Mouse (Mus musculus) lung, embryonic 16.5 days (tissue): ENCODE data around the gene Sun2. TPM values are rescaled to one million over a fixed set of nuclear protein-coding genes. Genes with fewer than 3 reads are reported as not detected.

Experiments used
- ATAC-seq: fragments of 200-750 bp; cut with Nextera tagmentation; 2 replicates; pipeline ENCODE4 v1.8.0; 2017; ENCODE audit warnings: low read depth, mild to moderate bottlenecking, moderate library complexity
- H3K27ac ChIP-seq: fragments of 300-500 bp; sonication (generic); 2 replicates; pipeline ENCODE4 v1.5.1; 2014; ENCODE audit warnings: mild to moderate bottlenecking, control low read depth, low read length
- H3K27me3 ChIP-seq: fragments of 300-500 bp; sonication (generic); 2 replicates; pipeline ENCODE4 v1.6.1; 2014; ENCODE audit warnings: low read depth, low read length, mixed read lengths; ENCODE audit not compliant: control insufficient read depth, insufficient read depth
- H3K36me3 ChIP-seq: fragments of 300-500 bp; sonication (generic); 2 replicates; pipeline ENCODE4 v1.6.1; 2014; ENCODE audit warnings: low read length; ENCODE audit not compliant: control insufficient read depth, insufficient read depth
- H3K4me1 ChIP-seq: fragments of 300-500 bp; sonication (generic); replicated peaks from 2 replicates; pipeline ENCODE4 v1.6.1; 2014; ENCODE audit warnings: low read length, mixed read lengths; ENCODE audit not compliant: control insufficient read depth, insufficient read depth
- H3K4me2 ChIP-seq: fragments of 300-500 bp; sonication (generic); 2 replicates; pipeline ENCODE4 v1.6.1; 2014; ENCODE audit warnings: low read depth, low read length, control low read depth
- H3K4me3 ChIP-seq: fragments of 300-500 bp; sonication (generic); 2 replicates; pipeline ENCODE4 v1.5.1; 2014; ENCODE audit warnings: mild to moderate bottlenecking, low read length, control low read depth
- H3K9ac ChIP-seq: fragments of 300-500 bp; sonication (generic); 2 replicates; pipeline ENCODE4 v1.6.1; 2014; ENCODE audit warnings: low read length, control low read depth
- H3K9me3 ChIP-seq: fragments of 300-500 bp; sonication (generic); 2 replicates; pipeline ENCODE4 v1.6.1; 2016; ENCODE audit warnings: low read length; ENCODE audit not compliant: control insufficient read depth
- WGBS: fragments of 180-500 bp; shearing (Covaris S2); extraction: QIAGEN DNeasy Blood & Tissue Kit; methylation state at CpG from one replicate; pipeline ENCODE4 v1.1.7; 2014; 5-methylcytosine and 5-hydroxymethylcytosine counted together
- polyA plus RNA-seq: library from polyadenylated mRNA; unstranded; fragments of >200 nt; fragmentation: Nextera tagmentation; extraction: Ambion mirVana; gene quantifications from 2 replicates; pipeline ENCODE4 v1.2.1, GENCODE M21; 2015

The Sun2 gene
- polyA plus RNA-seq, 1 experiment from 2014 or later: 7.8 TPM

DNA sequence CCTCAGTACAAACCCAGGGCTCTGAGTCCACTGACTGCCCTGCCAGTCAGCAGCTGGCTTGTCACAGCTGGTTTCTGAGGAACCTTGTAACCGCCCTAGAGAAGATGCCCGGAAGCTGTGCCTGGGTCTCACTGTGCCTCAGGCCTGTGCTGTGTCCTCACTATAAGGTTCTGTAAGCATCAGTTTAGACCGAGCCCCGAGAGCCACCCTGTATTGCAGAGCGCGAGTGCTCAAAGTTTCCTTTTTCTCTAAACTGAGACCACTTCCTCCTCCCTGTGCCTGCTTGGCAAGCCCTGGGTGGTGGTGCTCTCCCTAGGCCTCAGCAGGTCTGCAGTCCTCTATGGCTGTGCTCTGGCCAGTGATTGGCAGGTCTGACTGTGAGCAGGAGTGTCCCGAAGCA, 6.8 kb upstream of the Sun2 start:
- no peaks in the 10 kb centered on the region for H3K36me3 ChIP-seq
- no peaks in the 10 kb centered on the region for H3K27me3 ChIP-seq
- no peak overlapping the region for H3K4me3 ChIP-seq
- no peak for ATAC-seq
- H3K4me2 ChIP-seq: no peak overlapping the region
- 81% methylated on average over 7 of the region's 7 CpGs for WGBS
- H3K9ac ChIP-seq: no peak overlapping the region
- H3K27ac ChIP-seq: no peak overlapping the region
- no peaks in the 10 kb centered on the region for H3K4me1 ChIP-seq
- no peaks in the 10 kb centered on the region for H3K9me3 ChIP-seq

DNA sequence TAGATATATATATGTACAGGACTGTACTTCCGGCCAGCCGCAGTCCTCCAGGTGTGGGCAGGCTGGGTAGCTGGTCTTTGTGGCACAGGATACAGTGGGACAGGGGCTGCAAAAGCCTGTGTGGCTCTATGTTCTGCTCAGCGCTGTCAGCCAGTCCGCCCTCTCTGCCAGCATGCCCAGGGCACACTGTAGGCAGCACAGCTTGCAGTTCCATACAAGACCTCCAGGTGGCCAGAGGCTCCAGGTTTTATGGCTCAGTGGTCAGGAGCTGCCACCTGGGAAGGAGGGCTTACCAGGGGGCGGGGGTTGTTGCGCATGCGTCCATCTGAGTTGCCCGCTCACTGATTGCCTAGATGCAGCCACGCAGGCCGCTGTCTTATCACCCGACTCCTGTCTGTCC, 5.7 kb upstream of the Sun2 start:
- Histone ChIP-seq H3K4me2 (no peak overlapping the region), H3K4me3 (no peak overlapping the region), H3K36me3 (no peaks in the 10 kb centered on the region), H3K4me1 (peaks cover 2% of the 10 kb centered on the region), H3K27me3 (no peaks in the 10 kb centered on the region), H3K9me3 (no peaks in the 10 kb centered on the region), H3K9ac (no peak overlapping the region), H3K27ac (no peak overlapping the region)
- WGBS: 61% methylated on average over 11 of the region's 11 CpGs
- ATAC-seq: peak; percentile 4; the same call in 1 of the 2 replicates

- H3K9ac ChIP-seq: no peak overlapping the region
- H3K4me2 ChIP-seq: no peak overlapping the region
- H3K4me1 ChIP-seq: peaks cover 8% of the 10 kb centered on the region
- 73% methylated on average over 5 of the region's 5 CpGs for WGBS
- H3K27ac ChIP-seq: no peak overlapping the region
- H3K4me3 ChIP-seq: no peak overlapping the region
- H3K36me3 ChIP-seq: no peaks in the 10 kb centered on the region
- ATAC-seq: no peak
- no peaks in the 10 kb centered on the region for H3K27me3 ChIP-seq
- no peaks in the 10 kb centered on the region for H3K9me3 ChIP-seq
These were observed 3.5 kb upstream of the Sun2 start for GRCm38 (mm10) chr15:79745883-79746282.

- no peak for ATAC-seq
- Histone ChIP-seq H3K4me2 (no peak overlapping the region), H3K4me3 (no peak overlapping the region), H3K27ac (no peak overlapping the region), H3K9me3 (no peaks in the 10 kb centered on the region), H3K4me1 (peaks cover 13% of the 10 kb centered on the region), H3K9ac (no peak overlapping the region), H3K36me3 (no peaks in the 10 kb centered on the region), H3K27me3 (no peaks in the 10 kb centered on the region)
- 78% methylated on average over 10 of the region's 10 CpGs for WGBS
These were observed 3.0 kb upstream of the Sun2 start for GRCm38 (mm10) chr15:79745312-79745711.

GRCm38 (mm10) chr15:79744742-79745141, 2.4 kb upstream of the Sun2 start:
- peaks cover 16% of the 10 kb centered on the region for H3K4me1 ChIP-seq
- no peaks in the 10 kb centered on the region for H3K27me3 ChIP-seq
- H3K9ac ChIP-seq: no peak overlapping the region
- ATAC-seq: no peak
- no peak overlapping the region for H3K4me3 ChIP-seq
- no peaks in the 10 kb centered on the region for H3K9me3 ChIP-seq
- no peak overlapping the region for H3K27ac ChIP-seq
- 70% methylated on average over 8 of the region's 8 CpGs for WGBS
- H3K36me3 ChIP-seq: no peaks in the 10 kb centered on the region
- no peak overlapping the region for H3K4me2 ChIP-seq

DNA sequence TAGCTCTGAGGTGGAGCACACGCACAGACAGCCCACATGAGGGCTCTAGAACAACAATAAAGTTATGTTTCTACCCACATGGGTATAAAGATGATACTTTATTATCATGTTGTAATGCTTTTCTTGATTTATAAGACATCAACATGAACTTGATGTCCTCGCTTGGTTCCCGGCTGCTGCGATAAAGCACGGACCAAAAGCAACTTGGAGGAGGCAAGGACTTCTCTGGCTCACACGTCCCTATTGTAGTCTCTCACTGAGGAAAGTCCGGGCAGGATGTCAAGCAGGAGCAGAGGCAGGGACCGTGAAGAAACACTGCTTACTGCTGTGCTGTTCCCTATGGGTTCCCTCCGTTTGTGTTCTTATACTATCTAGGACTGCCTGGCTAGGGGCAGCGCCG, 1.7 kb upstream of the Sun2 start:
- Histone ChIP-seq H3K9me3 (no peaks in the 10 kb centered on the region), H3K4me2 (no peak overlapping the region), H3K36me3 (peaks cover 3% of the 10 kb centered on the region; the same call in 1 of the 2 replicates), H3K27ac (no peak overlapping the region), H3K4me1 (peaks cover 20% of the 10 kb centered on the region), H3K27me3 (no peaks in the 10 kb centered on the region), H3K4me3 (no peak overlapping the region), H3K9ac (no peak overlapping the region)
- 91% methylated on average over 11 of the region's 11 CpGs for WGBS
- ATAC-seq: no peak

DNA sequence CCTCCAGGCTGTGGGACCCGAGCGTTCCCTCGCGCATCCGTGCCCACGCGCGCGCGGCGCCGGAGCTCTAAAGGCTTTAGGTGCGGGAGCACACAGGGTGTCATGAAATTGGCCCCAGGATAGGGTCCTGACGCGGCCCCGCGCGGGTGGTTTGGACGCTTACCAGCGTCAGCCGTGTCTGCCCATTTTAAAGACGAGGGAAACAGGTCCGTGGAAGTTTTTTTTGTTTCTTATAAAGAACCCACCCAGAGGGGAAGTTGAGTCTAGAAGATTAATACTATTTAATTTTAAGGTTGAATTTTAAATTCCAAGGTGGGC, 329 bp upstream of the Sun2 start:
- Histone ChIP-seq H3K9me3 (no peaks in the 10 kb centered on the region), H3K4me3 (peak overlapping the region; percentile 93), H3K9ac (peak overlapping the region; percentile 92), H3K36me3 (peaks cover 8% of the 10 kb centered on the region), H3K4me1 (peaks cover 20% of the 10 kb centered on the region), H3K27ac (no peak overlapping the region), H3K27me3 (no peaks in the 10 kb centered on the region), H3K4me2 (peak overlapping the region; percentile 83)
- under 1% methylated on average over 23 of the region's 23 CpGs for WGBS
- ATAC-seq: no peak

DNA sequence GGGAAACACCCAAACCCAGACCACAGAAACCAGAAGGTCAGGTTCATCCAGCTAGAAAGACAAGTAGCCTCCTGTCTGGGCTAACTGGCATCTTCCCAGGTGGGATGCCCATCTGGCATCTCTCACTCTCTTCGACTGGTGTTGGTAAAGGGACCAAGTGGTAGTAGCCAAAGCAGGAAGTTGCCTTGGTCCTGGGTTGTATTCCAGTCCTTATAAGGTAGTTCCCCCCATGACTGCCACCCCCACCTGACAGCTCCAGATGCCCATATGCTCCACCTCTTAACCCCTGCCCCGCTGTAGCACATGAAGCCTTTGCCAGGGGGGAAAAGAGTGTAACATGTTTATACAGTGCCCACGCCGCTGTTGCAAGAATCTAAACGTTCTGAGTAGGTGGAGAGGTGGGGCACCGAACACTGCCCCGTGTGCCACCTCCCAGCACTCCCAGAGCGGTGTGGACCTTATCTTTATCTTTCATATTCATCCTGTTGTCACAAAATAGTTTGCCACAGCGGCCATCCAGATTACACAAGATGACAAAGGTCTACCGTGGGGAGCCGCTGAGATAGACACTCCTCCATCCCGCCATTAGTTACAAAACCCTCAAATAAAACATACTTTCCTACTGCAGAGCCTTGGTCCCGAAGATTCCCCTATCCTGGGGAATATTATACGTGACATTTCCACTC, 1.0 kb downstream of the Sun2 start:
- H3K27me3 ChIP-seq: no peaks in the 10 kb centered on the region
- no peaks in the 10 kb centered on the region for H3K9me3 ChIP-seq
- 3% methylated on average over 14 of the region's 14 CpGs for WGBS
- peak overlapping the region; percentile 92 for H3K9ac ChIP-seq
- peak overlapping the region; percentile 83 for H3K4me2 ChIP-seq
- peak overlapping the region; percentile 93 for H3K4me3 ChIP-seq
- peaks cover 20% of the 10 kb centered on the region for H3K4me1 ChIP-seq
- ATAC-seq: peak; percentile 3; the same call in 1 of the 2 replicates
- H3K36me3 ChIP-seq: peaks cover 20% of the 10 kb centered on the region
- peak overlapping the region; percentile 43 for H3K27ac ChIP-seq

DNA sequence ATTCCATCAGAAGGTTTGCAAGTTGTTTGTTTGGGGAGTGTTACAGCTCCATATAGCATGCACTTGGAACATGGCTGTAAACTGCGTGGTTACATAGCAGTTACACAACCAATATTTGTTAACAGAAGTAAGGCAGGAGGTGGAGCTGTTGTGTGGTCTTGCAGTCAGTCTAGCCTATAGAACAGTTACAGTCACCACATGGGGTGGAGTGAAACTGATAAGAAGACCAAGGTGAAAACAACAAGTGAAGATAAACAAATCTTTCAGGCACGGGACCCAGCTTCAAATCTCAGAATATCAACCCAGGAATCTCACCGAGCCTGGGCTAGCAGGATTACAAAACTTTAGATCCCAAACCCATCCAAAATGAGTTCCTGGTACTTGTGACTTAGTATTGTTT, 1.6 kb downstream of the Sun2 start:
- Histone ChIP-seq H3K27ac (no peak overlapping the region), H3K4me1 (peaks cover 20% of the 10 kb centered on the region), H3K36me3 (peaks cover 23% of the 10 kb centered on the region), H3K9me3 (no peaks in the 10 kb centered on the region), H3K9ac (peak overlapping the region; percentile 92), H3K4me3 (peak overlapping the region; percentile 93), H3K4me2 (peak overlapping the region; percentile 83), H3K27me3 (no peaks in the 10 kb centered on the region)
- whole genome bisulfite sequencing: 43% methylated on average over 3 of the region's 3 CpGs
- ATAC-seq: no peak

DNA sequence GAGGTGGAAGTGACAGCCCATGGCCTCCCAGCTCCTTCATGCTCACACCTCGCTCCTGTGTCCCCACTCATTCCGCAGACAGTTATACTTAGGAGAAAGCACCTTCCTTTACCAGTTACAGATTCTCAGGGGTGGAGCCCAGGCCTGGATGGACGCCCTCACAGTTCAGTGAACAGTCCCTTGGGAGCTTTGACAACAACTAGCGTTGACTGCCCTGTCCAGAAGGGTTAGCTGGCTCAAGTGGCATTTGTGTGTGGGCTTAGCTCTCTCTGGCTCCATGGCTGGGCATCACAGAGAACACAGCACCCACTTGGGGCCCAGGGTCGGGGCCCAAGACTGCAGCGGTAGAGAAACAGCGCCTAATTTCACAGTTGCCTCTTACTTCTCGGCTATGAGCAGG, 8.0 kb downstream of the Sun2 start:
- Histone ChIP-seq H3K9me3 (no peaks in the 10 kb centered on the region), H3K27me3 (no peaks in the 10 kb centered on the region), H3K9ac (no peak overlapping the region), H3K4me3 (no peak overlapping the region), H3K4me1 (no peaks in the 10 kb centered on the region; the same call in 1 of the 2 replicates), H3K27ac (no peak overlapping the region), H3K36me3 (peaks cover 51% of the 10 kb centered on the region), H3K4me2 (no peak overlapping the region)
- ATAC-seq: no peak
- 89% methylated on average over 8 of the region's 8 CpGs for WGBS
